Mouse (Mus musculus) c-Kit-positive CD71-positive TER-119-positive erythroid progenitor cells, embryonic 14.5 days (primary cell): ENCODE measurements around the gene Egflam.

Source experiments
- DNase-seq: peaks from one replicate; pipeline ENCODE4 v3.0.0-alpha.2; 2013; ENCODE audit warnings: low spot score

Egflam gene

GRCm38 (mm10) chr15:7397818-7398608 lies at the start of gene Egflam:
Gene Egflam, minus strand, starts transcription at chr15:7398395.
- no peak for DNase-seq

- no peak for DNase-seq
These were observed 45.5 kb upstream of the Egflam start for GRCm38 (mm10) chr15:7443396-7444315.

GRCm38 (mm10) chr15:7442148-7443100 lies 44.2 kb upstream of the Egflam start:
- no peak for DNase-seq

DNA sequence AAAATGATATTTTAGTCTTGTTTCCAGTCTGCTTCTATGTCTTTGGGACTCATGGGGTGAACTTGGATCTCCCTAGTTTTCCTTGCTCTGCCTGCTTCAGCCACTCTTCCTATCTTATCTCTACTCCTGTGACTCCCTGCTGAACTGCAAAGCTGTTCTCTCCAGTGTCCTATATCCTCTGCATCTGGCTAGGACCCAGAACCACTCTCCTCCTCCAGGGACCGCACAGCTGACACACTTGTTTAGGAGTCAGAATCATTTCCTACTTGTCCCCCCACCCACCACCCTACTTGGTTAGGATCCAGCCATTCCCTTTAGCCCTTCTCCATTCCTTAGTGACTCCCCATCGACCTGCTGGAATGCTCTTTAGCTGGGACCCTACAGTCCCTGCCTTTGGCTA lies 26.1 kb upstream of the Egflam start:
- no peak for DNase-seq

- no peak for DNase-seq
These were observed 6.3 kb upstream of the Egflam start for GRCm38 (mm10) chr15:7404521-7404920.

DNA sequence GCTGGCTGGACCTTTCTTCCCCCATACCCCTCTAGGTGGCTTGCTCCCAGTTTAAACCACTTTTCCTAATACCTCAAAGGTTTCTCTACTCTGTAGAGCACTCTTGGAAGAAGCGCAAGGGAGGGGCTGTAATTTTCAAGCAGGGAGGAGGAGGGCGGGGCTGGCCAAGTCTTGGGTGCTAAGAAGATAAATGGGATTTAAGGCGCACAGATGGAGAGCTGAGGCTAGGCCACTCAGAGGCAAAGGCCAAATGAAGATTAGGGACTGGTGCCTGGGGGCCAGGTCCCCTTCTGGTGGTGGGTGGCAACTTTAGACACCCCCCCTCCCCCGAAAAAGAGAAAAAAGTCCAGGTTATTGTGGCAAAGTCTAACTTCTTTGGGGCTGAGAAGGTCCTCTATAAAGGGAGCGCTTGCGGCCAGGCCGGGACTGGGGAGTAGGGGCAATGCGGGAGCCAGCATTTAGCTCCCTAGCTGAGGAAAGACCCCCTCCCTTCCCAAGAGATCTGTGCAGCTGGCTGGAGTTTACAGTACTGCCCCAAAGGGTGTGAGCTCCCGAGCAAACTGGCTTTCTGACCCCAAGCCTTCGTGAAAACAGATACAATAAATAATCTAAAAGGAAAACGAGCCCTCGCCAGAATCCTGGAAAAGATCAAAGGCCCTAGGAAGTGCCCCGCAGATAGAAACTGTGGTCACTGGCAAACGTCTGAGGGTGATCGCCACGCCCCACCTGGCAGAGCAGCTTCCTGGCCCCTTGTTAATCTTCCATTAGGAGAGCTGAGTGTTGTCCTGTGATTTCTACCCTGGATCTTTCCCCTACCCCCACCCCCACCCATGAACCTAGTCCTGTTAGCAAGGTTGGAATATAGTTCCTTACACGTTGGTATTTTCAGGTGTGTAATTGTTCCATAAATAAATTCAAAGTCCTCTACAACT lies 680 bp upstream of the Egflam start:
- no peak for DNase-seq

DNA sequence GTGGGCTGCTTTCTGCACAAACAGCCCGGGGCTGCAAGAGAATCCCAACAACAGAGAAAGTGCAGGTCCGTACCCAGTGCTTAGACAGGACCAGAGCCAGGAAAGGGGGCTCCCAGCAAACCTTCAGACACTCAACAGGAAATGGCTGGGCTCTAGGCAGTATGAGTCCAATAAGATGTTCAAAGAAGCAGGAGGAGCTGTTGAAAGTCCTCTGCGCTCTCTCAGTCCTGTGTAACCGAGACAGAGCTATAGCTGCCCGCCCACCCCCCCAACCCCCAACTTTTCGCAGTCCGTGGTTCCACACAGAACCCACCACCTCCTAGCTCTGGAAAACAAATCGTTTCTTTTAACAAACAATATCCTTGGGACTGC lies 763 bp downstream of the Egflam start:
- DNase-seq, result no peak

DNA sequence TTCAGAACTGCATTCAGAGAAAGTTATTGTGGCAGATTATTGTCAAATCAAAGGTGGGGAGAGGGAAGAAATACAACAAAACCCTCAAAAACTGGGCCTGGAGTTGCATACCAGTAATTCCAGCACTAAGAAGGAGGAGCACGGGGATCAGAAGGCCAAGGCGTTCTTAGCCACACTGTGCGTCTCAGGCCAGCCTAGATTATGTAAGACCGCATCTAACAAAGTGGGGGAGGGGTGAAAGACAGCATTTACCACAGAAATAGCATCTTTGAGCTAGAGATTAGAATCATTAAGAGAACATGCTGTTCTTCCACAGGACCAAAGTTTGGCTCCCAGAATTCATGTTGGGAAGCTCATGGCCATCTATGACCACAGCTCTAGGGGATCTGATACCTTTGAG lies 14.8 kb downstream of the Egflam start:
- no peak for DNase-seq

DNA sequence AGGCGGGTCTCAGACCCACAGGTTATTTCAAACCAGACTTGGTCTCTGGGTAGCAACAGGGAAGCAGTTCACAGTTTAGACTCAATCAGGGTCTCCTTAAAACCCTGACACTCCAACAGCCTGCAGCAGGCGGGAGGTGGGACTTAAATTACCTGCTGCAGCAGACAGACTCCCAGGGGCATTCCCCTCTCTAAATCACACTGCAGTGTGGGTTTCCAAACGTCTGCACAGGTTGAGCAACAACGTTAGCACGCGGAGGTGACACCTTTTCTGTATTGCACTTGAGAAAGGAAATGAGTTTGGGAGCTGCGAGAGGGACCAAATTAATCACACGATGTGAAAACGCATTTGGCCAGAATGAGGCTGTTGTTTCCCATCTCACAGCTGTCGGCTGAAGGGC lies 15.7 kb downstream of the Egflam start:
- no peak for DNase-seq

DNA sequence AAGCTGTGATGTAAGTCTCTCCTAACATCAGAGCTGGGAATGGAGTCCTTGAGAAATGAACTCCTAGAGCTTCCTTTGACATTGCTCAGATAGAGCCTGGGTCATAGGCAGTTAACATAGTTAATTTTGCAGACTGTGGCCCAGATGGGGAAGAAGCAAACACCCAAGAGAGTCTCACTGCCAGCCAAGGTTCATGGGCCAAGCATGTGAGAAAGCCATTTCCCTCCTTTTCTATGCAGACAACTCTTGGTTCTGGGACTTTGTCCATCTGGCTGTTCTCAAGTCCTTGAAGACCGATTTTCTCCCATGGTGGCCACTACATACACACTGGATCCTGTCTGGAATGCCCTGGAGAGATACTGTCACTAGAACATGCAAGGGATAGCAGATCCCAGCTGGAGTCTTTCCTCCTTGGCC lies 45.6 kb downstream of the Egflam start:
- no peak for DNase-seq

- no peak for DNase-seq
These were observed 57.4 kb downstream of the Egflam start for GRCm38 (mm10) chr15:7340703-7341309.

DNA sequence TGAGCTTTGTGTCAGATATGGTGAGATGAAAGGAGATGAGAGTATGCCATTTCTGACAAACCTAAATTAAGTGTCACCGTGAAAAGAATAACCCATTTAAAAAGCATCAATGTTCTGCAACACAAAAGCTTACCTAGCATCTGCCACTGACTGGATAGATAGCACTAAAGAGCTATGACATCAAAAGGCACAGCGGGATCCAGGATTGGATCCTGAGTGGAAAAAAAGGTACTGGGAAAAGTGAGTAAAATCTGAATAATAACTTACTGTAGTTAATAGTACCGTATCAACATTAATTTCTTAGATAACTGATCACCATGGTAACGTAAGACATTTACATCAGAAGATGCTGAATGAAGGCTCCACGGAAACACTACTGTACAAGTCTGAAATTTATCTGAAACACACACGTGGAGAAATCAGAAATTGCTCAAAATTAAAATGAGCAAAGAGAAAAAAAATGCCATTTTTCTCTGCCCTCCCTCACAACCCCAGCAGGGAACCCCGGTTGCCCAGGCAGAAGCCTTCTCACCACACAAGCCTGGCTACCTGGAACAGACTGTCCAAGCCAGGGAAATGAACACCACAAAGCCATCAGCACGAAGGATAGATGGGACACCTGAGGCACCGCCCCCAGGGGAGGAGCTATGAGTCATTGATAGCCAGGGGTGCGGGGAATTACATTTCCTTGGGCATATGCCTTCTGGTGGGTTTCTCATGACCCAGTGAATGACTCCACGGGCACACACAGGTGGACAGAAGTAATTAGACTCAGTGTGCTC lies 63.5 kb downstream of the Egflam start:
- no peak for DNase-seq

- no peak for DNase-seq
These were observed 65.3 kb downstream of the Egflam start for GRCm38 (mm10) chr15:7332875-7333274.

DNA sequence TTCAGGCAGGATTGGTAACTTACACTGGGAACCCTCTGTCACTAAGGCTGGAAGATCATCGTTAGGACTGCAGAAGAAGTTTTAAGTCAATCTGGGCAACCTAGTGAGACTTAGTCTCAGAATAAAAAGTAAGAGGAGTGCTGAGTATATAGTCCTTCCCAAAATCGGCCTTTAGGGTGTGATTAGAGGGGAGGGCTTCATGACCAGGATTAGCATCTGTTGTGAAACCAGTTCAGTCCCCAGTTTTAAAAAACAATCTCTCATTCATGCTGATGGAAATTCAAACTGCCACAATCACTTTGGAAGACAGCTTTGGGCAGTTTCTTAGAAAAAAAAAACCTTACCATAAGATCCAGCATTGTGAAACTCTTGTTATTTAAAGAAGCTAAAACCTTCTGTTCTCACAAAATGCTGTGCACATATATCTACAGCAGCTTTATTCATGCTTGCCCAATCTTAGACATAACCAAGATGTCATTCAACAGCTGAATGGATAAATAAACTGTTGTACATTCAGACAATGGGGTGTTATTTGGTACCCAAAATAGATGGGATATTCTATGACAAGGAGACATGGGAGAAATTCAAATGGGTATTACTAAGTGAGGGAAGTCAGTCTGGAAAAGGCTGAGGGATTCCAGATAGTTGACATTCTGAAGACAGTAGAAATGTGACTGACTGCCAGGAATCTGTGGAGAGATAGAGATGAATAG lies 75.4 kb downstream of the Egflam start:
- no peak for DNase-seq

GRCm38 (mm10) chr15:7320901-7321300 lies 77.3 kb downstream of the Egflam start:
- no peak for DNase-seq

GRCm38 (mm10) chr15:7315539-7315938 lies 82.7 kb downstream of the Egflam start:
- DNase-seq, result no peak

DNA sequence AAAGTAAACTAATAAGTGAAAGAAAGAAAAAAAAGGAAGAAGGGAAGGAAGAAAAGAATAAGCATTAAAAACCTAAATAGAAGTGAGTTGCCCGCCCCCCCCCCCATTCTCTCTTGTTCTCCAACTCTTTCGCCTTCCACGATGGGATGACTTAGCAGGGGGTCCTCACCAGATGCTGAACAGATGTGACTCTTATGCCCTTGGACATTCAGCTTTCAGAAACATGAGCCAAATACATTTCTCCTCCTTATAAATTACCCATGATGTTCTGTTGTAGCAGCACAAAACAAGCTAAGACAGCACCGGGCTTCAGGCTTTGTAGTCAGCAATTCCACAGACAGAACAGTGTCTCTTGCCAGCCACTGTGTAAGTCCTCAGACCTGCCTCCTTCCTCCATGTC lies 89.5 kb downstream of the Egflam start:
- DNase-seq, result no peak

GRCm38 (mm10) chr15:7299892-7300291 lies 98.3 kb downstream of the Egflam start:
- DNase-seq, result no peak

DNA sequence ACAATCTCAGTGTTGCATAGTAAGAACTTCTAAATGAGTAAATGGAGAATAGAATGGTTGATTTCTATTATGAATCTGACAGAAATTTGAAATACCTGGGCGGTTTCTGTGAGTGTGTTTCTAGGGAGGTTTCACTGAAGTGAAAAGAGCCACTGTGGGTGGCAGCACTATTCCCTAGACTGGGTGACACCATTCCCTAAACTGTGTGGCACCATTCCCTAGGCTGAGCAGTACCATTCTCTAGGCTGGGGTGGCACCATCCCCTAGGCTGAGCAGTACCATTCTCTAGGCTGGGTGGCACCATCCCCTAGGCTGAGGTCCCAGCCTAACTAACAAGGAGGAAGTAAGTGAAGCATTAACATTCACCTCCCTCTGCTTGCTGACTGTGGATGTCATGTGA lies 103.0 kb downstream of the Egflam start:
- no peak for DNase-seq
